ENCODE assay signal across 21 mouse cellular contexts in genomic region chr2:31508851-31509250, GRCm38 (mm10). TPM values are rescaled to one million over a fixed set of nuclear protein-coding genes. Genes with fewer than 3 reads are reported as not detected.
A peak's percentile ranks its signal among the peaks of the same experiment; 100 is the strongest.
DNase-seq lines count a peak whose midpoint lies in the region; ATAC-seq and TF ChIP-seq lines count a peak whose summit lies in the region.
"Had no signal": no experiment of that assay in that cellular context is flagged by ENCODE, and none has a peak within 500 bp of the region (broad histone marks: within the 10 kb centered on the region; RNA-seq: fewer than 3 reads in every experiment).

No protein-coding gene starts in this region.

- TF ChIP-seq EP300 in lung, postnatal 0 days (IDR thresholded peaks at IDR 0.05), result no peak

- intact Hi-C loops in left cerebral cortex, adult 2 months (cut with DNase I), result no loop called here

- H3K9ac ChIP-seq in intestine, postnatal 0 days (ENCODE audit: low read depth, low read length), result no peak overlapping the region
- H3K9ac ChIP-seq in intestine, embryonic 16.5 days (ENCODE audit: low read depth, low read length), result no peak overlapping the region
- no peak overlapping the region for H3K9ac ChIP-seq in lung, postnatal 0 days (replicated peaks; ENCODE audit: low read depth)
- H3K9ac ChIP-seq: forebrain, embryonic 13.5 days; forebrain, postnatal 0 days; heart, embryonic 13.5 days; hindbrain, embryonic 15.5 days had no signal

- DNase-seq in left cerebral cortex, adult 2 months (ENCODE audit: extremely low spot score in 1 of 2, low spot score in 2 of 2), result no peak
- DNase-seq in left cerebral cortex, adult 18-20 months (ENCODE audit: low spot score in 2 of 2), result no peak
- DNase-seq in lung, postnatal 0 days (ENCODE audit: low spot score), result no peak
- no peak for DNase-seq in lung, adult 2 months
- peak; percentile 51 for DNase-seq in ZHBTc4 (ENCODE audit: low read depth, low spot score)
- DNase-seq in gastrocnemius, postnatal 10 days, result no peak
- DNase-seq: adrenal gland, postnatal 10 days; B cell, adult 2 months; cerebellum, adult 11 months; cerebellum, adult 9-11 months; cerebellum, postnatal 36 days; forebrain, postnatal 0 days; gastrocnemius, postnatal 25 days; heart, adult 11 months; heart, postnatal 36 days had no signal

- H3K4me1 ChIP-seq in intestine, postnatal 0 days (replicated peaks; ENCODE audit: control insufficient read depth, insufficient read depth, low read length), result no peaks in the 10 kb centered on the region; the same call in 1 of the 2 replicates
- no peaks in the 10 kb centered on the region for H3K4me1 ChIP-seq in intestine, embryonic 16.5 days (ENCODE audit: control insufficient read depth, insufficient read depth, low read length)
- no peaks in the 10 kb centered on the region for H3K4me1 ChIP-seq in lung, postnatal 0 days (ENCODE audit: insufficient read depth, low read depth, low read length)
- no peaks in the 10 kb centered on the region for H3K4me1 ChIP-seq in lung, adult 2 months (ENCODE audit: control insufficient read depth, insufficient read depth, low read length)
- H3K4me1 ChIP-seq: heart, embryonic 13.5 days had no signal

- TF ChIP-seq CTCF in intestine, postnatal 0 days (IDR thresholded peaks at IDR 0.05; ENCODE audit: low read depth), result peak; percentile 41
- peak; percentile 5 for TF ChIP-seq CTCF in left cerebral cortex, adult 2 months (IDR thresholded peaks at IDR 0.05)
- TF ChIP-seq CTCF in lung, postnatal 0 days (IDR thresholded peaks at IDR 0.05), result 0 out of 2 replicates have a peak, but pooled peaks have one; percentile 2
- TF ChIP-seq CTCF in lung, adult 2 months (IDR thresholded peaks at IDR 0.05; ENCODE audit: insufficient read depth, low read length), result no peak

- no peak for ATAC-seq in intestine, postnatal 0 days
- no peak for ATAC-seq in intestine, embryonic 16.5 days
- no peak for ATAC-seq in lung, postnatal 0 days
- ATAC-seq: CD4-positive, CD25-positive, alpha-beta regulatory T cell, adult 4 months; forebrain, embryonic 13.5 days; forebrain, postnatal 0 days had no signal

- H3K36me3 ChIP-seq in intestine, postnatal 0 days (ENCODE audit: control insufficient read depth, insufficient read depth), result peaks cover 52% of the 10 kb centered on the region
- H3K36me3 ChIP-seq in intestine, embryonic 16.5 days (ENCODE audit: control insufficient read depth, insufficient read depth, low read length), result no peaks in the 10 kb centered on the region
- peaks cover 9% of the 10 kb centered on the region; the same call in 1 of the 2 replicates for H3K36me3 ChIP-seq in lung, postnatal 0 days (ENCODE audit: insufficient read depth, low read length)
- H3K36me3 ChIP-seq: heart, embryonic 13.5 days; hindbrain, embryonic 15.5 days had no signal

- H3K27me3 ChIP-seq in intestine, postnatal 0 days (replicated peaks; ENCODE audit: control insufficient read depth, insufficient read depth, low read length), result no peaks in the 10 kb centered on the region
- H3K27me3 ChIP-seq in intestine, embryonic 16.5 days (replicated peaks; ENCODE audit: control insufficient read depth, insufficient read depth, low read length), result no peaks in the 10 kb centered on the region
- H3K27me3 ChIP-seq in lung, postnatal 0 days (replicated peaks; ENCODE audit: insufficient read depth, low read length), result no peaks in the 10 kb centered on the region

- 88% methylated on average over 6 of the region's 6 CpGs for WGBS in intestine, postnatal 0 days
- 95% methylated on average over 6 of the region's 6 CpGs for WGBS in intestine, embryonic 16.5 days
- 91% methylated on average over 6 of the region's 6 CpGs for WGBS in lung, postnatal 0 days
- 92% methylated on average over 6 of the region's 6 CpGs for WGBS in lung, adult 2 months

- TF ChIP-seq POLR2A in lung, adult 2 months (IDR thresholded peaks at IDR 0.05; ENCODE audit: borderline replicate concordance, extremely low read depth, low read depth, low read length), result no peak

- no peak overlapping the region for H3K4me2 ChIP-seq in intestine, postnatal 0 days (replicated peaks; ENCODE audit: low read depth)
- no peak overlapping the region for H3K4me2 ChIP-seq in intestine, embryonic 16.5 days (ENCODE audit: low read depth, low read length)
- no peak overlapping the region for H3K4me2 ChIP-seq in lung, postnatal 0 days (replicated peaks; ENCODE audit: low read depth, low read length)
- H3K4me2 ChIP-seq: forebrain, embryonic 13.5 days; heart, embryonic 13.5 days; hindbrain, embryonic 15.5 days had no signal

- no peaks in the 10 kb centered on the region for H3K9me3 ChIP-seq in intestine, postnatal 0 days (ENCODE audit: control insufficient read depth)
- no peaks in the 10 kb centered on the region for H3K9me3 ChIP-seq in intestine, embryonic 16.5 days (ENCODE audit: control insufficient read depth, low read length)
- no peaks in the 10 kb centered on the region for H3K9me3 ChIP-seq in lung, postnatal 0 days (ENCODE audit: low read length)
- H3K9me3 ChIP-seq: forebrain, embryonic 13.5 days; heart, embryonic 13.5 days; hindbrain, embryonic 15.5 days had no signal

- H3K27ac ChIP-seq in intestine, postnatal 0 days (ENCODE audit: low read depth, low read length), result no peak overlapping the region
- H3K27ac ChIP-seq in intestine, embryonic 16.5 days (ENCODE audit: low read length), result no peak overlapping the region
- H3K27ac ChIP-seq in left cerebral cortex, adult 2 months, result no peak overlapping the region
- H3K27ac ChIP-seq in lung, postnatal 0 days (ENCODE audit: low read length), result no peak overlapping the region
- H3K27ac ChIP-seq: forebrain, embryonic 13.5 days; heart, embryonic 13.5 days; hindbrain, embryonic 15.5 days had no signal

- no peak overlapping the region for H3K4me3 ChIP-seq in intestine, postnatal 0 days (ENCODE audit: low read depth, low read length)
- H3K4me3 ChIP-seq in intestine, embryonic 16.5 days (ENCODE audit: low read length), result no peak overlapping the region
- H3K4me3 ChIP-seq in left cerebral cortex, adult 2 months, result no peak overlapping the region
- no peak overlapping the region for H3K4me3 ChIP-seq in lung, postnatal 0 days (ENCODE audit: low read depth, low read length)
- no peak overlapping the region for H3K4me3 ChIP-seq in lung, adult 2 months (replicated peaks; ENCODE audit: extremely low read depth, low read depth, low read length)
- H3K4me3 ChIP-seq: forebrain, embryonic 13.5 days; heart, embryonic 13.5 days; hindbrain, embryonic 15.5 days had no signal

RNA-seq across cellular contexts. Expression of gene Ass1, which starts 38.8 kb away (rescaled TPM):
- polyA plus RNA-seq in intestine, postnatal 0 days (2015; fragmentation: Nextera tagmentation; extraction: Ambion mirVana), result 492 and 545 TPM in 2 replicates
- polyA plus RNA-seq in intestine, embryonic 16.5 days (2015; fragmentation: Nextera tagmentation; extraction: Ambion mirVana), result 374 and 535 TPM in 2 replicates
- 10 to 100 TPM; 27.7 to 27.8 TPM for total RNA-seq in left cerebral cortex, adult 2 months (2021)
- total RNA-seq in left cerebral cortex, adult 18-20 months (2021), result 10 to 100 TPM; 44.0 to 49.5 TPM
- 26.0 and 27.0 TPM in 2 replicates for polyA plus RNA-seq in lung, postnatal 0 days (2015; fragmentation: Nextera tagmentation; extraction: Ambion mirVana)
- 14.3 and 18.2 TPM in 2 replicates for polyA plus RNA-seq in lung, adult 2 months (2012; rRNA removed)
- total RNA-seq in gastrocnemius, postnatal 10 days (2021), result 1 to 10 TPM; 1.5 to 1.9 TPM

Comparison
In these comparisons a context has a peak if more than half of its experiments do, and no peak if none do; other contexts are left out.
1. RNA of gene Ass1, which starts 38.8 kb away (polyA plus RNA-seq): 492 to 545 TPM in intestine, postnatal 0 days and 374 to 535 TPM in intestine, embryonic 16.5 days; 26.0 to 27.0 TPM in lung, postnatal 0 days and 14.3 to 18.2 TPM in lung, adult 2 months; every median in the first group is over 10 times any median in the second.